Mouse (Mus musculus): ENCODE data around the gene Fbxw9. TPM values are rescaled to one million over a fixed set of nuclear protein-coding genes. Genes with fewer than 3 reads are reported as not detected.

Gene Fbxw9
- total and polyA plus RNA-seq, 3 experiments: 7.3 to 21.9 (median 11.7) TPM

GRCm38 (mm10) chr8:85036718-85037365, 23.0 kb upstream of the Fbxw9 start, which contains the start of gene Tnpo2:
Gene Tnpo2 (plus strand): TSS chr8:85036915.
- in situ Hi-C loops (cut with MboI; ENCODE audit: low pct_ligation_motif_present, low pct_unique_long_range_greater_than_20kb, low sequenced_read_pairs): no loop called here
- no peaks in the 10 kb centered on the region for H3K27me3 ChIP-seq (replicated peaks)
- H3K27ac ChIP-seq (ENCODE audit: insufficient read depth, low read depth): peak within 1 kb of the TSS; percentile 88
- peaks cover 27 to 45% of the 10 kb centered on the region in 2 experiments for H3K36me3 ChIP-seq (replicated peaks in 1 of 2; ENCODE audit: control insufficient read depth in 1 of 2, insufficient read depth in 1 of 2, low read length in 1 of 2)
- 0 out of 2 replicates have a peak, but pooled peaks have one; percentile 84 for TF ChIP-seq MAZ (IDR thresholded peaks at IDR 0.05; ENCODE audit: low read depth, low read length)
- peak; percentile 49; the same call in 1 of the 2 replicates for TF ChIP-seq GABPA (IDR thresholded peaks at IDR 0.05; ENCODE audit: insufficient replicate concordance, low read depth, low read length)
- TF ChIP-seq BHLHE40 (IDR thresholded peaks at IDR 0.05; ENCODE audit: low read depth, low read length): peak; percentile 98
- peak; percentile 60; the same call in 1 of the 2 replicates for TF ChIP-seq NELFE (IDR thresholded peaks at IDR 0.05; ENCODE audit: low read depth, low read length)
- TF ChIP-seq SMC3 (IDR thresholded peaks at IDR 0.05; ENCODE audit: low read depth, low read length): no peak
- TF ChIP-seq POLR2AphosphoS2 (IDR thresholded peaks at IDR 0.05; ENCODE audit: low read depth, low read length): no peak; the same call in 1 of the 2 replicates
- peak; percentile 88; the same call in 1 of the 2 replicates for TF ChIP-seq UBTF (IDR thresholded peaks at IDR 0.05; ENCODE audit: low read depth, low read length)
- no peak for TF ChIP-seq JUND (conservative IDR thresholded peaks at IDR 0.05; ENCODE audit: low read depth, low read length)
- TF ChIP-seq JUN (IDR thresholded peaks at IDR 0.05; ENCODE audit: insufficient read depth, low read depth, low read length): no peak
- 0 out of 2 replicates have a peak, but pooled peaks have one; percentile 6 for TF ChIP-seq CHD1 (IDR thresholded peaks at IDR 0.05; ENCODE audit: low read depth, low read length)
- peak; percentile 66; the same call in 1 of the 2 replicates for TF ChIP-seq ZMIZ1 (IDR thresholded peaks at IDR 0.05; ENCODE audit: low read depth, low read length)
- TF ChIP-seq IRF4 (IDR thresholded peaks at IDR 0.05; ENCODE audit: low read depth, low read length): no peak
- TF ChIP-seq MYC (IDR thresholded peaks at IDR 0.05; ENCODE audit: low read depth, low read length): peak; percentile 94
- peak; percentile 76; the same call in 1 of the 2 replicates for TF ChIP-seq KAT2A (IDR thresholded peaks at IDR 0.05; ENCODE audit: insufficient replicate concordance, low read length)
- TF ChIP-seq HCFC1 (IDR thresholded peaks at IDR 0.05; ENCODE audit: low read depth, low read length): peak; percentile 87
- TF ChIP-seq TBP (conservative IDR thresholded peaks at IDR 0.05; ENCODE audit: low read depth, low read length): peak; percentile 96; the same call in 1 of the 2 replicates
- TF ChIP-seq PAX5 (IDR thresholded peaks at IDR 0.05; ENCODE audit: low read length): no peak
- no peak for TF ChIP-seq RCOR1 (conservative IDR thresholded peaks at IDR 0.05; ENCODE audit: low read depth, low read length)
- TF ChIP-seq ZNF384 (IDR thresholded peaks at IDR 0.05; ENCODE audit: low read depth, low read length): peak; percentile 100
- TF ChIP-seq SIN3A (IDR thresholded peaks at IDR 0.05; ENCODE audit: low read length): peak; percentile 76
- peak; percentile 66 for TF ChIP-seq POLR2A (IDR thresholded peaks at IDR 0.05; ENCODE audit: low read depth, low read length)
- TF ChIP-seq USF1 (IDR thresholded peaks at IDR 0.05; ENCODE audit: low read depth, low read length): peak; percentile 98
- peak; percentile 98 for TF ChIP-seq MAX (IDR thresholded peaks at IDR 0.05; ENCODE audit: low read length)
- no peak for TF ChIP-seq MAFK (IDR thresholded peaks at IDR 0.05; ENCODE audit: insufficient replicate concordance, low read length)
- peak; percentile 82 for TF ChIP-seq MXI1 (IDR thresholded peaks at IDR 0.05; ENCODE audit: low read depth, low read length)
- no peak for TF ChIP-seq E2F4 (IDR thresholded peaks at IDR 0.05; ENCODE audit: insufficient replicate concordance, low read depth, low read length)
- TF ChIP-seq ETS1 (conservative IDR thresholded peaks at IDR 0.05; ENCODE audit: low read depth, low read length): no peak
- no peak for TF ChIP-seq RAD21 (IDR thresholded peaks at IDR 0.05; ENCODE audit: low read depth, low read length)
- TF ChIP-seq NRF1 (IDR thresholded peaks at IDR 0.05; ENCODE audit: low read depth, low read length): peak; percentile 62; the same call in 1 of the 2 replicates
- peak; percentile 36 for TF ChIP-seq TCF12 (IDR thresholded peaks at IDR 0.05; ENCODE audit: low read depth, low read length)
- TF ChIP-seq ZC3H11A (IDR thresholded peaks at IDR 0.05; ENCODE audit: low read depth, low read length): no peak
- TF ChIP-seq EP300 (IDR thresholded peaks at IDR 0.05; ENCODE audit: low read length): no peak
- peak; percentile 42; the same call in 1 of the 2 replicates for TF ChIP-seq MEF2A (IDR thresholded peaks at IDR 0.05; ENCODE audit: borderline replicate concordance, low read depth, low read length)
- TF ChIP-seq ELF1 (IDR thresholded peaks at IDR 0.05; ENCODE audit: low read depth, low read length): peak; percentile 66; the same call in 1 of the 2 replicates
- TF ChIP-seq CTCF (conservative IDR thresholded peaks at IDR 0.05 in 1 of 2, IDR thresholded peaks at IDR 0.05 in 1 of 2; ENCODE audit: low read depth in 2 of 2, low read length in 2 of 2): no peak
- peak; percentile 46; the same call in 1 of the 2 replicates for TF ChIP-seq CHD2 (IDR thresholded peaks at IDR 0.05; ENCODE audit: low read length)
- peak; percentile 99 for TF ChIP-seq USF2 (conservative IDR thresholded peaks at IDR 0.05; ENCODE audit: low read depth, low read length)
- peak within 1 kb of the TSS; percentile 83 to 90 (median 88) for H3K4me3 ChIP-seq (replicated peaks in 1 of 3; ENCODE audit: low read depth in 2 of 3, low read length in 2 of 3, poor library complexity in 1 of 3)
- dilution Hi-C loops (cut with MboI; ENCODE audit: extremely low pct_ligation_motif_present, extremely low pct_unique_long_range_greater_than_20kb, low sequenced_read_pairs): no loop called here
- peak; percentile 98 for DNase-seq (ENCODE audit: extremely low read depth)
- H3K4me1 ChIP-seq (ENCODE audit: control insufficient read depth in 1 of 2, insufficient read depth in 2 of 2): peaks cover 3 to 49% of the 10 kb centered on the region in 2 experiments
- peaks cover 53% of the 10 kb centered on the region for H3K79me2 ChIP-seq (replicated peaks; ENCODE audit: control insufficient read depth, extremely low read depth, insufficient read depth, poor library complexity, severe bottlenecking)
- H3K9me3 ChIP-seq (replicated peaks; ENCODE audit: low read length): no peaks in the 10 kb centered on the region
- peak within 1 kb of the TSS; percentile 94 for H3K9ac ChIP-seq (ENCODE audit: insufficient read depth, low read depth)
- peak within 1 kb of the TSS; percentile 93 for H3K4me2 ChIP-seq (ENCODE audit: insufficient read depth, low read depth, poor library complexity, severe bottlenecking)

Data from CH12.LX (cell line).